Mouse (Mus musculus) monocyte, adult 5-6 weeks (primary cell): ENCODE measurements around the gene Vmn1r160. TPM values are rescaled to one million over a fixed set of nuclear protein-coding genes. Genes with fewer than 3 reads are reported as not detected.
"Not testable (repeated sequence)": the region's sequence is repeated elsewhere in the genome, so short reads cannot be mapped to it uniquely, and the experiment has no call there.

ENCODE experiments used
- ATAC-seq: fragments of 153-309, 156-312 bp; replicated peaks from 2 replicates; pipeline ENCODE4 v1.8.0; 2017; ENCODE audit warnings: mild to moderate bottlenecking; ENCODE audit not compliant: low TSS enrichment, insufficient number of reproducible peaks, severe bottlenecking, poor library complexity, low FRiP score
- total RNA-seq: library from RNA; stranded (forward); fragments of 200-1000, 200-491, 200-594 nt; gene quantifications from 3 replicates; pipeline ENCODE4 v1.2.3, GENCODE M21; 2017

Vmn1r160 gene
- not detected in 3 replicates for total RNA-seq

DNA sequence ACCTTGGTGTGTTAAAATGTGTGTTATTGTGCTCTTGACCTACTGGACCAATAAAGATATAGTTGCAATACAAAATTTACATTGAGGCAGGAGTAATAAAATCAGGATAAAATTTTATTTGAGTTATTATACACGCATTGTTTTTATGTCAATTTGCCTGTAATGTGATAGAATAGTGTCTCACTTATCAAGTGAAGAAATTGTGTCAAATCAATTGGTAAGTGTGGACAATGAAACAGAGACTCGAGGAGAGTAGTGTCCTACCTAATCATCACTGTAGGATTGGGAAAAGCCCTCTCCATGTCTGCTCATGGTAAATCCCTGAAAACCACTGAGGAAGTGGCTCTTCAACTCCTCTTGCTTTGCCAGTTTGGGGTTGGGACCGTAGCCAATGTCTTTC, at the start of gene Vmn1r160:
TSS of gene Vmn1r160 (plus strand) at position 301 of the 400 bp plus-strand sequence.
- not testable (repeated sequence) for ATAC-seq

- ATAC-seq, result not testable (repeated sequence)
Measured at GRCm38 (mm10) chr7:22843505-22843904, 27.5 kb upstream of the Vmn1r160 start, which contains the start of gene Vmn1r159. Gene Vmn1r159, minus strand, starts transcription at chr7:22843605.

Other genes starting within 250 kb of the Vmn1r160 start
- not detected in 3 replicates for gene Vmn1r155, start 213.2 kb upstream of the Vmn1r160 start, total RNA-seq
- gene Gm8693, start 178.9 kb upstream of the Vmn1r160 start, total RNA-seq, result not detected in 3 replicates
- gene Gm4567, start 151.5 kb upstream of the Vmn1r160 start, total RNA-seq, result not detected in 3 replicates
- gene Vmn1r157, start 109.5 kb upstream of the Vmn1r160 start, total RNA-seq, result not detected in 3 replicates
- gene Vmn1r158, start 80.4 kb upstream of the Vmn1r160 start, total RNA-seq, result not detected in 3 replicates
- gene Vmn1r159, start 27.6 kb upstream of the Vmn1r160 start, total RNA-seq, result not detected in 3 replicates
- not detected in 3 replicates for gene Gm4214, start 113.4 kb downstream of the Vmn1r160 start, total RNA-seq
- not detected in 3 replicates for gene Gm4216, start 148.7 kb downstream of the Vmn1r160 start, total RNA-seq
- gene Vmn1r163, start 184.3 kb downstream of the Vmn1r160 start, total RNA-seq, result not detected in 3 replicates
- not detected in 3 replicates for gene Gm8720, start 196.2 kb downstream of the Vmn1r160 start, total RNA-seq